ENCODE assay signal across 1 mouse cellular context in the genomic region with DNA sequence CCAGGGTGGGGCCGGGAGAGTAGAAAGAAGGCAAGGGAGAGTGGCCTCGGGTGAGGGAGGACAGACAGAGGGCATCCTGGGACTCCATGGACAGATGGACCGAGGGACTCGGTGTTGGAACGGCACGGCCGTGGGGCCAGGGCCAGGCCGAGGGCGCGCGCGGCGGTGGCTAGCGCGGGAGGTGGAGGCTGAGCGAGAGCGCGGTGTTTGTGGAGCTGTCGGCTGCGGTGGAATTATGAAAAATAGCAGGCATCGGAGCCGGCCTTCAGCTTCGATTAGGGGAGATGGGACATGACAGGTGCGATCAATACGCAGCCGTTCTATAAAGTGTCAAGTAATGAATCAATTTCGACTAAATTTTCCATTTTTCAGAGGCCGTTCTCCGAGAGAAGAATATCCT.
TF ChIP-seq lines count a peak whose summit lies in the region.

No protein-coding gene starts in this region.

TF ChIP-seq in C2C12, 6 proteins besides CTCF, POLR2A, EP300 and RAD21:
- TF ChIP-seq MAX (IDR thresholded peaks at IDR 0.05): no peak
- TF ChIP-seq FOSL1 (IDR thresholded peaks at IDR 0.05; ENCODE audit: insufficient read depth, low read length, poor library complexity, severe bottlenecking): no peak
- TF ChIP-seq USF1 (IDR thresholded peaks at IDR 0.05; ENCODE audit: low read depth): no peak
- no peak for TF ChIP-seq MYOG (IDR thresholded peaks at IDR 0.05; ENCODE audit: control insufficient read depth, extremely low read depth, insufficient read length)
- no peak for TF ChIP-seq MYOD1 (IDR thresholded peaks at IDR 0.05; ENCODE audit: control insufficient read depth, insufficient read length, low read depth)
- TF ChIP-seq CEBPB (IDR thresholded peaks at IDR 0.05; ENCODE audit: low read depth): no peak
